Mouse (Mus musculus) A20 (cell line): Measurements from ENCODE around the gene Klhl36.
"Not testable (repeated sequence)": the region's sequence is repeated elsewhere in the genome, so short reads cannot be mapped to it uniquely, and the experiment has no call there.

ENCODE experiments used
- DNase-seq: peaks from one replicate; pipeline ENCODE4 v3.0.0-alpha.2; 2011; ENCODE audit warnings: low read depth, low spot score

The Klhl36 gene

GRCm38 (mm10) chr8:119835270-119835669, 26.8 kb upstream of the Klhl36 start:
- no peak for DNase-seq

GRCm38 (mm10) chr8:119836831-119837230, 25.2 kb upstream of the Klhl36 start:
- no peak for DNase-seq

DNA sequence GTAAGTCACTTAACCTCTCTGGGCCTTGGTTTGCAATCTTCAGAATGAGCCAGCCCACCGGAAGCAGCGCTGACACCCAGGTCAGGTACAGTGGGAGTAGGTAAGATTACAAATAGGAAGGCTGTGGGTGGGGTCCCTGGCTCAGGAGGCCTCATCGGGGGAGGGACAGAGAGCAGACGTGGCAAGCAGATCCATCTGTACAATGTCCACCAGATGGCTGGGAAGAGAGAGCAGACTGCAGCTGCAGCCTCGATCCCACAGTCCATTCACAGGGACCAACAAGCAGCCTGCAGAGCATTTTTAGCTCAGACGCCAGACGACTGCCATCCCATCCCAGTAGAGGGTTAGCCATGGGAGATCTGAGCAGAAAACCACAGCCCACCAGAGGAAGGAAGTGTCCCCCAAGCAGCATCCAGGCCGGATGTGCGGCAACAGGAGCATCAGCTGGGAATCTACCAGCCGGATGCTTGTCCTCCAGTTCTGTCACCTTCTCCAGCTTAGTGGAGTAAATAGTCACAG, 24.5 kb upstream of the Klhl36 start:
- no peak for DNase-seq

GRCm38 (mm10) chr8:119838100-119838982, 23.7 kb upstream of the Klhl36 start:
- peak; percentile 20 for DNase-seq

DNA sequence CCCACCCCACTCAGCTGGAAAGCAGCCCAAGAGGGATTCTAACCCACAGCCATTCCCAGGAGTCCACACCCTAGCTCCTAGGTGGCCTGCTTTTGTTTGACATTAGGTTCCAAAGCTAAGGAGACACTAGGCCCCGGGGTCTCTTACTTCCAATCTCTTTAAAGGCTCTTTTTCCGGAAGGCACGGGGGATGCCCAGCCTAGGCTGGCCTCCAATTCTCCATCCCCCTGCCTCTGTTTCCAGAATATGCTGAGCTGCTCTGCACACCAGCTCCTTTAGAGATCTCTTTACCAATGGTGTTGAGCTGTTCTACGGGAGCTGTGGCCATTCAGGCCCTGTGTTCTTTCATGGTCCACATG, 23.1 kb upstream of the Klhl36 start:
- no peak for DNase-seq

DNA sequence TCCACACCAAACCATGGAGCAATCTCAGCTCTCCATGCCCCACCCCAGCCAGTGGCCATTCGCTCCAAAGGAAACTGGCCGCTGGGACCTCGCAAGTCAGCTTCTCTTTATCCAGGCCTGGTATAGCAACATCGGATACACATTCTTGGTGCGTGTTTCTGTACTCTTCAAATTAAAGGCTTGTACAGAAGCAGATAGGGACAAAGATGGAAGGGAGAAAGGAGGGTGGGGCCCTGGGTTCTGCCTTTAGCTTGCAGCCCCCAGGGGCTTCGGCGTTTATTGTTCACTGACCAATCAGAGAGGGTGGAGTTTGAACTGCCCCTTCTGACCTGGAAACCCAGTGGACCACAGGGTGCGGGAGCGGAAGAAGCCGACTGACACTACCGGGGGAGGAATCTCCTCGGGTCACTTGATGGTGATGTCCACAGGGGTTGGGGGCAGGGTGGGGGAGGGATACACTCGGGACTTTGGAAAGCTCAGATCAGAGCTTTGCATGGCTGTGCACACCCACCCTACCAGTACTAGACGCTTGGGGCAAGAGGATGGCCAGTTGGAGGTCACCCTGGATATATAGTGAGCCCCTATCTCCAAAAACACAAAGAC, 22.5 kb upstream of the Klhl36 start:
- DNase-seq = no peak

- DNase-seq = peak; percentile 93
Measured at GRCm38 (mm10) chr8:119840275-119840808, 21.7 kb upstream of the Klhl36 start, which contains the start of gene Cotl1. Gene Cotl1, minus strand, starts transcription at chr8:119840544.

- no peak for DNase-seq
Measured at GRCm38 (mm10) chr8:119840905-119841411, 21.1 kb upstream of the Klhl36 start.

- peak; percentile 85 for DNase-seq
Measured at GRCm38 (mm10) chr8:119843444-119843843, 18.6 kb upstream of the Klhl36 start.

- no peak for DNase-seq
Measured at GRCm38 (mm10) chr8:119844577-119844976, 17.5 kb upstream of the Klhl36 start.

GRCm38 (mm10) chr8:119845741-119846140, 16.3 kb upstream of the Klhl36 start:
- DNase-seq = not testable (repeated sequence)

DNA sequence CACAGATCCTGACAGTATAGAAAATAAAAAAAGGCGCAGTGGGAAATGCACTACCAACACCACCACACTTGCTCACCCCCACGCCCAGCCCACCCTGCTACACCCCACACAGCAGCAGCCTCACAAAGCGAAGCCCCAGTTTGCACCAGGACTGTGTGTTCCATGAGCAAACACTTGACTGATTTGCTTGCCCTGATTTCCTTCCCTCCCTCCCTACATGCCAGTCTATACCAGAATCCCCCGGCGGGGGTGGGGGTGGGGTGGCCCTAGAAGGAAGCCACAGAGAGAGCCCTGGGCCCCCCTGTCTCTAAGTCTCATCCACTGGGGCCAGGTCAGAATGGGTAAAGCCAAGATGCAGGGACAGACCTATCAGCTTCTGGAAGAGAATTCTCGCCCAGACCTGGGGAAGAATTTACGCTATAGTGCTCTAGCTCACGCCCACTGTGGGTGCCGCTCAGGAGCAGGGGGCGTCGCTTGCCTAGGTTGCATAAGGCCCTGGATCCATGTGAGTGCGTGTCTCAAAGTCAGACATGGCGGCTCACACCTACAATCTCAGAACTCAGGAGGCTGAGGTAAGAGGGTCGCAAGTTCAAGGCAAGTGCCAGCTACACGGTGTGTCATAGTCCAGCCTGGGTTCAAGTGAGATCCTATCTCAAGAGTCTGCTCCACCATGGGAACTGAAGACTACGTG, 14.7 kb upstream of the Klhl36 start:
- DNase-seq = no peak

GRCm38 (mm10) chr8:119853521-119853920, 8.5 kb upstream of the Klhl36 start:
- no peak for DNase-seq

- DNase-seq = no peak
Measured at GRCm38 (mm10) chr8:119854035-119854434, 8.0 kb upstream of the Klhl36 start.

DNA sequence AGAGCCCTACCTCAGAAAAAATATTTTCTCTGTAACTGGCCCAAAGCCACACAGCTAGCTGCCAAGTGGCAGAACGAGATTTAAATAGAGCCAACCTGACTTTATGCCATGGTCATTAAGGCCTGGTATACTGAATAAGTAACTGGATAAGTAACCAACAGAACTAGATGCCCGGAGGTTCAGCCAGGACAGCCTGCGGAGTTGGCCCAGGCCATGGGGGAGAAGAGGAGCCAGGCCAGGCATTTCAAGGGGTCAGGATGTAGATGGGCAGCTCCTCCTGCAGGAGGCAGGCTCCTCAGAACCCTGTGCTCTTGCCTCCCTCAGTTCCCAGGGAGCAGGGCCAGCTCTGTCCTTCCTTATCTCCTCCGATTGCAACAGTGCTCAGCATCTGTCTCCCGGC, 6.4 kb upstream of the Klhl36 start:
- DNase-seq = no peak

DNA sequence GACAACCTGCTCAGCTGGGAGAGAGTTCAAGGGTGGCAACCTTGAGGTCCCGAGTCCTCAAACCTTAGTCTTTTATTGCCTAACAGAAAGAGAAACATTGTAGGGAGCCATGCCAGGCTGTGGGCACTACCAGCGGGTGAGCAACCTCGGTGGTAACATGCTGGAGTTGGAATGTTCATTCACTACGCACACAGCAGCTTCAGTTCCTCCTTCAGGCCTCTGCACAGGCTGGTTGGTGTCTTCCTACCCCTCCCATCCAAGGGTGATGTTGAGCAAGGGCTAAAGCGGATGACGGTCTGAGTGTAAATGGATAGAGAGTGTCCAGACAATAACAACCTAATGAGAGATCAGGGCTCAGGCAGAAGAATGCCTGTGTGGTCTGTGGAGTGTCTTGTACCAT, 4.3 kb upstream of the Klhl36 start:
- no peak for DNase-seq

DNA sequence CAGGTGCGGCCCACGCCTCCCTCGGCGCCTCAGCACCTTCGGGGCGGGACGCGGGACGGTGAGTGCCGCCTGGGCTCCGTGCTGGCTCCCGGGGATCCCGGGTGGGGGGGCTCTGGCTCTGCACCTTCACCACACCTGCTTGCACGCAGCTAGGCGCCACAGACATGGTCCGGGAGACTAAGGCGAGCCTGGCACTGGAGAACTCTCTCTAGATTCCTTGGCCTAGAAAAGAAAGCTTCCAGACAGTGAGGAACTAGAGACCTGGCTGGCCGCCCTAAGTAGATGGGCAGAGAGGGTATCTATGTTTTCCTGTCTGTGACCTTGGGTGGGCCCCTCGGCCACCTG, 296 bp downstream of the Klhl36 start:
- DNase-seq = no peak

- DNase-seq = no peak
Measured at GRCm38 (mm10) chr8:119862749-119863148, 683 bp downstream of the Klhl36 start.

GRCm38 (mm10) chr8:119869616-119870015, 7.5 kb downstream of the Klhl36 start:
- DNase-seq = no peak

DNA sequence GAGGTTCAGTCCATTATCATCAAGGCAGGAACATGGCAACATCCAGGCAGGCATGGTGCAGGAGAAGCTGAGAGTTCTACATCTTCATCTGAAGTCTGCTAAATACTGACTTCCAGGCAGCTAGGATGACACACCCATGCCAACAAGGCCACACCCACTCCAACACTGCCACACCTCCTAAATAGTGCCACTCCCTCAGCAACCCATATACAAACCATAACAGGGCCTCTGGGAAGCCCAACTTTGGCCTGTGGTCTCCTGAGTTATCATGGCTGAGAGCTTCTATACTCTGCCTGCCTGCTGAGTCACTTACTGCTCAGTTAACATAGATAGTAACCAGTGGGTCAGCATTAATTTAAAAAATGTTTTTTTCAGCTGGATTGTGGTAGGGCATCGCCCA, 11.1 kb downstream of the Klhl36 start:
- no peak for DNase-seq

GRCm38 (mm10) chr8:119881301-119881700, 19.2 kb downstream of the Klhl36 start:
- no peak for DNase-seq

DNA sequence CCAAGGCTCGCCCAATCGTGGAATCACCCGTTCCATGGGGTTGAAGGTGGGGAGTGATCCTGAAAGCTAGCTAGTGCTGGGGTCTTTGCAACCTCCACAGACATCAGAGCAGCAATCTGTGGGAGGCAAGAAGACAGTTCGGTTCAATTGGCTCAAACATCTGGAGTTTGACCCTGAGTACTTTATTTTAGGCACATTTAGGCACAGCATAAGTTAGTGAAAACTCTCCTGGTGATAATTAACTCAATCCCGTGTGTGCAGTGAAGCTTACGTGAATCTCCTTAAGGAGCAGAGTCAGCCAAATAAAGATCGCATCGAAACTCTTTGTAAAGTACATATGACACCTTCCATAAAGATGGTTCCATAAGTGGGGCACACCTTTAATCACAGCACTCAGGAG, 19.9 kb downstream of the Klhl36 start:
- no peak for DNase-seq
